Mouse (Mus musculus) CH12.LX (cell line): ENCODE measurements around the gene Ick. TPM values are rescaled to one million over a fixed set of nuclear protein-coding genes. Genes with fewer than 3 reads are reported as not detected.

Experiments used
- DNase-seq: peaks from one replicate; pipeline ENCODE4 v3.0.0-alpha.2; 2013; ENCODE audit errors: extremely low read depth
- H3K27ac ChIP-seq: 2 replicates; pipeline ENCODE4 v1.5.1; 2012; ENCODE audit warnings: low read depth, mild to moderate bottlenecking, control low read depth, moderate library complexity; ENCODE audit not compliant: insufficient read depth
- H3K27me3 ChIP-seq: replicated peaks from 2 replicates; pipeline ENCODE3; 2012; ENCODE audit warnings: inconsistent platforms
- H3K36me3 ChIP-seq, 2 experiments: replicated peaks in 1 of 2; 2 replicates each; pipeline versions ENCODE3 to v1.6.1; 2012; ENCODE audit warnings: inconsistent platforms in 1 of 2, low read length in 1 of 2, mild to moderate bottlenecking in 1 of 2, mixed read lengths in 1 of 2, moderate library complexity in 1 of 2; ENCODE audit not compliant: control insufficient read depth in 1 of 2, insufficient read depth in 1 of 2
- H3K4me1 ChIP-seq, 2 experiments: 2 replicates each; pipeline ENCODE4 v1.6.1; 2012; ENCODE audit warnings: inconsistent platforms in 1 of 2, moderate library complexity in 1 of 2; ENCODE audit not compliant: insufficient read depth in 2 of 2, control insufficient read depth in 1 of 2
- H3K4me2 ChIP-seq: 2 replicates; pipeline ENCODE4 v1.6.1; 2012; ENCODE audit warnings: low read depth, mild to moderate bottlenecking, control low read depth; ENCODE audit not compliant: poor library complexity, insufficient read depth, severe bottlenecking
- H3K4me3 ChIP-seq, 3 experiments: fragments of 150-350 bp in 1 of 3; sonication (generic) in 1 of 3; replicated peaks in 1 of 3; 2 replicates each; pipeline versions ENCODE3 to v1.5.1; 2011 to 2012; ENCODE audit warnings: low read depth in 2 of 3, low read length in 2 of 3, mild to moderate bottlenecking in 2 of 3, moderate library complexity in 2 of 3, control low read depth in 1 of 3, improper control_type of control experiment in 1 of 3, inconsistent platforms in 1 of 3, mixed read lengths in 1 of 3; ENCODE audit not compliant: poor library complexity in 1 of 3
- H3K79me2 ChIP-seq: replicated peaks from 2 replicates; pipeline ENCODE4 v1.6.1; 2012; ENCODE audit warnings: mild to moderate bottlenecking, moderate library complexity; ENCODE audit not compliant: control insufficient read depth, poor library complexity, insufficient read depth, severe bottlenecking; ENCODE audit errors: extremely low read depth
- H3K9ac ChIP-seq: 2 replicates; pipeline ENCODE4 v1.6.1; 2012; ENCODE audit warnings: low read depth, mild to moderate bottlenecking, control low read depth, moderate library complexity; ENCODE audit not compliant: insufficient read depth
- H3K9me3 ChIP-seq: replicated peaks from 2 replicates; pipeline ENCODE3; 2012; ENCODE audit warnings: low read length, inconsistent platforms, mixed read lengths
- BHLHE40 ChIP-seq: IDR thresholded peaks from 2 replicates; pipeline ENCODE4 v1.6.1; 2011; ENCODE audit warnings: mild to moderate bottlenecking, low read depth, low read length, improper control_type of control experiment
- CHD2 ChIP-seq: IDR thresholded peaks from 2 replicates; pipeline ENCODE4 v1.6.1; 2011; ENCODE audit warnings: low read length, improper control_type of control experiment
- CTCF ChIP-seq, 2 experiments: IDR thresholded peaks in 1 of 2; conservative IDR thresholded peaks in 1 of 2; 2 replicates each; pipeline ENCODE4 v1.5.1; 2011 to 2012; ENCODE audit warnings: low read depth in 2 of 2, low read length in 2 of 2, improper control_type of control experiment in 1 of 2, inconsistent platforms in 1 of 2, mild to moderate bottlenecking in 1 of 2, moderate library complexity in 1 of 2
- EP300 ChIP-seq: IDR thresholded peaks from 2 replicates; pipeline ENCODE4 v1.6.1; 2011; ENCODE audit warnings: low read length, improper control_type of control experiment
- HCFC1 ChIP-seq: IDR thresholded peaks from 2 replicates; pipeline ENCODE4 v1.6.1; 2012; ENCODE audit warnings: low read depth, mild to moderate bottlenecking, inconsistent platforms, low read length, improper control_type of control experiment
- JUN ChIP-seq: IDR thresholded peaks from 2 replicates; pipeline ENCODE4 v1.6.1; 2011; ENCODE audit warnings: low read depth, mild to moderate bottlenecking, low read length, improper control_type of control experiment, moderate library complexity; ENCODE audit not compliant: insufficient read depth
- JUND ChIP-seq: conservative IDR thresholded peaks from 2 replicates; pipeline ENCODE4 v1.6.1; 2011; ENCODE audit warnings: low read depth, low read length, improper control_type of control experiment
- KAT2A ChIP-seq: IDR thresholded peaks from 2 replicates; pipeline ENCODE4 v1.6.1; 2012; ENCODE audit warnings: low read length, improper control_type of control experiment, inconsistent platforms; ENCODE audit not compliant: insufficient replicate concordance
- NELFE ChIP-seq: IDR thresholded peaks from 2 replicates; pipeline ENCODE4 v1.6.1; 2011; ENCODE audit warnings: low read depth, low read length, improper control_type of control experiment
- PAX5 ChIP-seq: IDR thresholded peaks from 2 replicates; pipeline ENCODE4 v1.6.1; 2012; ENCODE audit warnings: low read length, inconsistent platforms, mixed read lengths
- POLR2A ChIP-seq: IDR thresholded peaks from 2 replicates; pipeline ENCODE4 v1.6.1; 2011; ENCODE audit warnings: low read depth, mild to moderate bottlenecking, improper control_type of control experiment, low read length
- POLR2AphosphoS2 ChIP-seq: IDR thresholded peaks from 2 replicates; pipeline ENCODE4 v1.6.1; 2011; ENCODE audit warnings: low read depth, low read length, improper control_type of control experiment
- RCOR1 ChIP-seq: conservative IDR thresholded peaks from 2 replicates; pipeline ENCODE4 v1.6.1; 2012; ENCODE audit warnings: low read depth, mild to moderate bottlenecking, inconsistent platforms, low read length, improper control_type of control experiment
- SMC3 ChIP-seq: IDR thresholded peaks from 2 replicates; pipeline ENCODE4 v1.6.1; 2011; ENCODE audit warnings: low read depth, low read length, improper control_type of control experiment
- TBP ChIP-seq: conservative IDR thresholded peaks from 2 replicates; pipeline ENCODE4 v1.6.1; 2011; ENCODE audit warnings: low read depth, low read length, improper control_type of control experiment
- UBTF ChIP-seq: IDR thresholded peaks from 2 replicates; pipeline ENCODE4 v1.6.1; 2012; ENCODE audit warnings: low read depth, mild to moderate bottlenecking, inconsistent platforms, low read length, improper control_type of control experiment, moderate library complexity
- ZC3H11A ChIP-seq: IDR thresholded peaks from 2 replicates; pipeline ENCODE4 v1.6.1; 2012; ENCODE audit warnings: low read depth, mild to moderate bottlenecking, inconsistent platforms, low read length, improper control_type of control experiment
- ZKSCAN1 ChIP-seq: IDR thresholded peaks from 2 replicates; pipeline ENCODE4 v1.6.1; 2012; ENCODE audit warnings: low read depth, inconsistent platforms, low read length, improper control_type of control experiment, borderline replicate concordance
- ZMIZ1 ChIP-seq: IDR thresholded peaks from 2 replicates; pipeline ENCODE4 v1.6.1; 2012; ENCODE audit warnings: low read depth, mild to moderate bottlenecking, inconsistent platforms, low read length, improper control_type of control experiment
- ZNF384 ChIP-seq: IDR thresholded peaks from 2 replicates; pipeline ENCODE4 v1.6.1; 2012; ENCODE audit warnings: low read depth, low read length, improper control_type of control experiment, inconsistent platforms
- dilution Hi-C: fragments of 300-500 bp; cut with MboI; formaldehyde crosslinking; loops from 2 replicates; pipeline ENCODE4 v1.14.3; 2020; ENCODE audit warnings: low sequenced_read_pairs; ENCODE audit not compliant: extremely low pct_unique_long_range_greater_than_20kb, extremely low pct_ligation_motif_present
- in situ Hi-C: fragments of 300-500 bp; cut with MboI; formaldehyde crosslinking; loops from 3 replicates; pipeline ENCODE4 v1.14.3; 2019; ENCODE audit warnings: low sequenced_read_pairs, low pct_ligation_motif_present, low pct_unique_long_range_greater_than_20kb, mixed read lengths
- polyA plus RNA-seq: library from polyadenylated mRNA; unstranded; fragments of >175 nt; gene quantifications from 2 replicates; pipeline ENCODE4 v1.2.1, GENCODE M21; 2012; ENCODE audit warnings: low read depth; ENCODE audit not compliant: insufficient read length
- total RNA-seq, 2 experiments: library from RNA; depleted of rRNA; stranded (reverse); fragments of 300-350 nt in 1 of 2; fragments of >200 nt in 1 of 2; gene quantifications; 2 replicates each; pipeline ENCODE4 v1.2.3; 2012 to 2014

The Ick gene
- total and polyA plus RNA-seq, 3 experiments: 4.5 to 7.1 (median 4.8) TPM

- peaks cover 0 to 5% of the 10 kb centered on the region in 2 experiments; a peak in 1 of 4 replicates for H3K4me1 ChIP-seq
- H3K9me3 ChIP-seq: no peaks in the 10 kb centered on the region
- dilution Hi-C loops: no loop called here
- H3K27me3 ChIP-seq: no peaks in the 10 kb centered on the region
- in situ Hi-C loops: no loop called here
- TF ChIP-seq CTCF (conservative IDR thresholded peaks at IDR 0.05 in 1 of 2, IDR thresholded peaks at IDR 0.05 in 1 of 2; ENCODE audit: low read depth in 2 of 2, low read length in 2 of 2) (no peak), BHLHE40 (no peak), RCOR1 (no peak), JUND (no peak), KAT2A (no peak), CHD2 (no peak)
- H3K4me3 ChIP-seq: no peak overlapping the region
- no peak overlapping the region for H3K9ac ChIP-seq
- no peaks in the 10 kb centered on the region for H3K36me3 ChIP-seq
- no peak overlapping the region for H3K4me2 ChIP-seq
- DNase-seq: no peak
- no peak overlapping the region for H3K27ac ChIP-seq
- H3K79me2 ChIP-seq: no peaks in the 10 kb centered on the region
These were observed 86.0 kb downstream of the Ick start for GRCm38 (mm10) chr9:78195034-78195433.

- Histone ChIP-seq H3K4me3 (no peak overlapping the region), H3K79me2 (no peaks in the 10 kb centered on the region), H3K4me2 (no peak overlapping the region), H3K9me3 (no peaks in the 10 kb centered on the region), H3K27me3 (no peaks in the 10 kb centered on the region), H3K9ac (no peak overlapping the region), H3K4me1 (no peaks in the 10 kb centered on the region; a peak in 1 of 4 replicates), H3K27ac (no peak overlapping the region), H3K36me3 (no peaks in the 10 kb centered on the region)
- DNase-seq: no peak
- in situ Hi-C loops: no loop called here
- dilution Hi-C loops: no loop called here
- TF ChIP-seq ZMIZ1 (no peak), CTCF (conservative IDR thresholded peaks at IDR 0.05 in 1 of 2, IDR thresholded peaks at IDR 0.05 in 1 of 2; ENCODE audit: low read depth in 2 of 2, low read length in 2 of 2) (no peak), ZNF384 (no peak), POLR2A (no peak), TBP (no peak), ZKSCAN1 (no peak), RCOR1 (no peak), EP300 (no peak), NELFE (no peak), SMC3 (no peak), PAX5 (no peak), UBTF (no peak), JUND (no peak), ZC3H11A (no peak), POLR2AphosphoS2 (no peak), HCFC1 (no peak), JUN (no peak)
These were observed 88.8 kb downstream of the Ick start for GRCm38 (mm10) chr9:78197801-78198200.
